Mouse (Mus musculus) limb, embryonic 14.5 days (tissue): Measurements from ENCODE around the gene Sox13. TPM values are rescaled to one million over a fixed set of nuclear protein-coding genes. Genes with fewer than 3 reads are reported as not detected.
A peak's percentile ranks its signal among the peaks of the same experiment; 100 is the strongest.

Source experiments
- ATAC-seq: fragments of 200-750 bp; cut with Nextera tagmentation; 2 replicates; pipeline ENCODE4 v1.8.0; 2017; ENCODE audit warnings: low read depth, moderate number of reproducible peaks, moderate TSS enrichment; ENCODE audit not compliant: low FRiP score
- DNase-seq: peaks from one replicate; pipeline ENCODE4 v3.0.0-alpha.2; 2015; ENCODE audit warnings: low spot score
- H3K27ac ChIP-seq: fragments of 300-500 bp; sonication (generic); replicated peaks from 2 replicates; pipeline ENCODE4 v1.5.1; 2014; ENCODE audit warnings: low read depth, mild to moderate bottlenecking, low read length, moderate library complexity, mixed read lengths
- H3K27me3 ChIP-seq: fragments of 300-500 bp; sonication (generic); 2 replicates; pipeline ENCODE4 v1.6.1; 2014; ENCODE audit warnings: low read length, mixed read lengths; ENCODE audit not compliant: control insufficient read depth, insufficient read depth
- H3K36me3 ChIP-seq: fragments of 300-500 bp; sonication (generic); 2 replicates; pipeline ENCODE4 v1.6.1; 2014; ENCODE audit warnings: mild to moderate bottlenecking, low read length, moderate library complexity, mixed read lengths; ENCODE audit not compliant: control insufficient read depth, insufficient read depth
- H3K4me1 ChIP-seq: fragments of 300-500 bp; sonication (generic); 2 replicates; pipeline ENCODE4 v1.6.1; 2014; ENCODE audit warnings: antibody characterized with exemption, low read length, mixed read lengths; ENCODE audit not compliant: control insufficient read depth, insufficient read depth
- H3K4me2 ChIP-seq: fragments of 300-500 bp; sonication (generic); replicated peaks from 2 replicates; pipeline ENCODE4 v1.6.1; 2014; ENCODE audit warnings: low read depth, mild to moderate bottlenecking, low read length, moderate library complexity; ENCODE audit not compliant: severe bottlenecking
- H3K4me3 ChIP-seq: fragments of 300-500 bp; sonication (generic); replicated peaks from 2 replicates; pipeline ENCODE4 v1.5.1; 2014; ENCODE audit warnings: low read length
- H3K9ac ChIP-seq: fragments of 300-500 bp; sonication (generic); 2 replicates; pipeline ENCODE4 v1.6.1; 2014; ENCODE audit warnings: mild to moderate bottlenecking, low read depth, low read length, moderate library complexity; ENCODE audit not compliant: severe bottlenecking
- H3K9me3 ChIP-seq: fragments of 300-500 bp; sonication (generic); 2 replicates; pipeline ENCODE4 v1.6.1; 2016; ENCODE audit warnings: low read length; ENCODE audit not compliant: control insufficient read depth
- POLR2A ChIP-seq: fragments of 200-500 bp; IDR thresholded peaks from 2 replicates; pipeline ENCODE4 v1.8.0; 2012; ENCODE audit warnings: inconsistent platforms, mild to moderate bottlenecking, moderate library complexity, borderline replicate concordance; ENCODE audit not compliant: insufficient read depth, insufficient read length; ENCODE audit errors: extremely low read depth
- WGBS: fragments of 180-500 bp; shearing (Covaris S2); extraction: QIAGEN DNeasy Blood & Tissue Kit; methylation state at CpG from one replicate; pipeline ENCODE4 v1.1.7; 2014; 5-methylcytosine and 5-hydroxymethylcytosine counted together
- polyA plus RNA-seq, 2 experiments: library from polyadenylated mRNA; depleted of rRNA in 1 of 2; stranded (reverse) in 1 of 2; unstranded in 1 of 2; fragments of >200 nt; fragmentation: Nextera tagmentation in 1 of 2; extraction: Ambion mirVana in 1 of 2; gene quantifications; 2 replicates each; pipeline versions ENCODE4 v1.2.1 to v1.2.3; 2012 to 2014

The Sox13 gene
- polyA plus RNA-seq, 2 experiments: 4.7 to 22.9 TPM

DNA sequence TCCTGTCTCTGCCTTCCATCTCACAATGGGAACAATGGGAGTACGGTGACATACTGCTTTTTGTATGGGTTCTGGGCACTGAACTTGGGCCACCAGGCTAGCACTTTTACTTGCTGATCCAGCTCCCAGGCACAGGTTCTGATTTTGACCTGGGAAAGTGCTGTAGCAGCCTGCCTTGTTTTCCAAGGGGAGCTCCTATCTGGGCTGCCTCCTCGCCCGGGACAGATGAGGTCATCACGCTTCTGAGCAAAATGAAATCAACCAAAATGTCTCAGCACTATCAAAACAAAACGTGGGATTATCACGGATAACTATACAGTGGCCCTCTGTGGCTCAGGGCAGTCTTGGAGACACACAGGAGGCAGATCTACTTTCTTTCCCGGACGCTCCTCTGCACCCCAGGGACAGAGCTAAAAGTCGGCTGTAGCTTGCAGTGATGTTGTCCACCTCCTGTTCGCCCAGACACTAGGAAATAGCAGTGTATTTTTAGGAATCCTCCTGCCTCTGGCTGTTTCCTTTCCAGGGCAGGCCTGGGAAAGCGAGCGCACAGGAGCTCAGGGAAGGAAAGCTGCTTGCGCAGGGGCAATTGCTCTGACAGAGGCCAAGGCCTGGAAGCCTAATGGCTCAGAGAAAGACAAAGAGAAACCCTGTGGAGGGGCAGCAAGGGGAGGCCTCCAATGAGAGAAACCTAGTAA, 27.8 kb upstream of the Sox13 start:
- H3K4me3 ChIP-seq: no peak overlapping the region
- WGBS: 62% methylated on average over 13 of the region's 13 CpGs
- peak; percentile 23; the same call in 1 of the 2 replicates for ATAC-seq
- no peak for DNase-seq
- H3K27ac ChIP-seq: no peak overlapping the region
- no peak overlapping the region for H3K9ac ChIP-seq
- H3K27me3 ChIP-seq: no peaks in the 10 kb centered on the region
- H3K4me2 ChIP-seq: no peak overlapping the region
- no peaks in the 10 kb centered on the region for H3K36me3 ChIP-seq
- peaks cover 6% of the 10 kb centered on the region; the same call in 1 of the 2 replicates for H3K4me1 ChIP-seq
- no peak for TF ChIP-seq POLR2A
- H3K9me3 ChIP-seq: no peaks in the 10 kb centered on the region

DNA sequence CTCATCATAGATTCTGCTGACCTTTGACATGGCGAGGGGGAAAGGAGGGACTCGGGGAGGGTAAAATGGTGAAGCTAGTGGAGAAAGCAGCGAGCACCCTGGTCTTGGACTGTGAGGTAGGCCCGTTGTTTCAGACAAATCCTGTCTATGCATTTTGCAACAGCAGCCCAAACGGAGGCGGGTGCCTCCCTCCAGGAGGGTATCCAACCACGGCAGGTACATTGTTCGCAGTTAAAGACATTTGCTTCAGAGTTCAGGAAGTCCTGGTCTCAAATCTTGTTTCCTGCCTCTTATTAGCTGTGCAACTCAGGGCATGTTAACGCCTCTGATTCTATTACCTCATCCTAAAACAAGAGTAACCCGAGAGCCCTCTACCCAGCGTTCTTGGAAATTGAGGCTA, 26.8 kb upstream of the Sox13 start:
- no peaks in the 10 kb centered on the region for H3K9me3 ChIP-seq
- peaks cover 6% of the 10 kb centered on the region; the same call in 1 of the 2 replicates for H3K4me1 ChIP-seq
- no peaks in the 10 kb centered on the region for H3K27me3 ChIP-seq
- H3K36me3 ChIP-seq: no peaks in the 10 kb centered on the region
- no peak overlapping the region for H3K4me2 ChIP-seq
- WGBS: 49% methylated on average over 11 of the region's 11 CpGs
- H3K4me3 ChIP-seq: no peak overlapping the region
- no peak for ATAC-seq
- no peak overlapping the region for H3K27ac ChIP-seq
- DNase-seq: no peak
- H3K9ac ChIP-seq: no peak overlapping the region
- no peak for TF ChIP-seq POLR2A

DNA sequence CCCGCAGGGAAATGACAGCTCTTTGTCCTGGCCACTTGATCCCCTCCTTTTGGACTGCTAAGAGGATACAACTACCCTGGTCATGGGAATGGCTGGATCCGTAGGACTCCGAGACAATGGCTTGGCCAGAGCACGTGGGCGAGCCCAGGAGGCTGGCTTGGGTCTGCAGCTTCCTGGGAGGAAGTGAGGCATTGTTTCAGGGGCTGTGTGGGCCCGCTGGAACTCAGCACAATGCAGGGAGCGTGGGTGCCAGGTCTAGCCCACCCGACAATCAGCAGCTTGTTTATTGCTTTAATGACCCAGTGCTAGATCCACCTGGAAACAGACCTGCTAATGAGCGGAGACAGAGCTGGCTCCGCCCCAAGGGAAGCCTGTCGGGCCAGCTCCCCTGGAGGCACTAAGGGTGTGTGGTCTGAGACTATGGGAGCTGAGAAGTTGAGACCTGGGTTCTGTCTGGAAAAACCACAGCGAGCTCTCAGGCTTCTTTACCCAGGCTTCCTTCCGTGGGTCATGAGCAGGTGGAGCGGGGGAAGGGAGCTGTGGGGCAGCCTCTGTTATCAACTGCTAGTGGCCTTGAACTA, 24.3 kb upstream of the Sox13 start:
- ATAC-seq (0 out of 2 replicates have a peak, but pooled peaks have one; percentile 15), DNase-seq (no peak)
- Histone ChIP-seq H3K4me2 (no peak overlapping the region), H3K4me1 (peaks cover 6% of the 10 kb centered on the region; the same call in 1 of the 2 replicates), H3K27ac (no peak overlapping the region), H3K4me3 (no peak overlapping the region), H3K36me3 (no peaks in the 10 kb centered on the region), H3K9me3 (no peaks in the 10 kb centered on the region; the same call in 1 of the 2 replicates), H3K9ac (no peak overlapping the region), H3K27me3 (no peaks in the 10 kb centered on the region)
- WGBS: 21% methylated on average over 14 of the region's 14 CpGs
- TF ChIP-seq POLR2A: no peak

DNA sequence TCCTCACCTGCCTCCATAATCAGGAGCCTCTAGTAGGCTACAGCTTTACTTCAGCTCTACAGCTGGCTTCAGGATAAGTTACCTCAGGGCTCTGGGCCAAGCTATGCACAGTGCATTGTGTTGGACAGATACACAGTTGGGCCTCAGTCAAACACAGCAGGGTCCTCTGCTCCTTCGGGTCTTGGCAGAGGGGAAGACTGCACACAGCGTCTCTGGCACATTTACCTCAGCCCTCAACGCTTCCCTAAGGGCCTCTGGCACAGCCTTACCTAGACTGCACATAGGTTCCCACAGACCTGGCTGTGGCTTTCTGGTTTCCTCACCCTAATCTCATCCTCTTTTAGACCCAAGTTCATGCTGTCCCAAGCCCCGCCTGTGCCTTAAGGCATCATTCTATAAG, 22.1 kb upstream of the Sox13 start:
- WGBS: 86% methylated on average over 4 of the region's 4 CpGs
- Histone ChIP-seq H3K27me3 (no peaks in the 10 kb centered on the region), H3K4me3 (no peak overlapping the region), H3K27ac (no peak overlapping the region), H3K9ac (no peak overlapping the region), H3K9me3 (peaks cover 3% of the 10 kb centered on the region; the same call in 1 of the 2 replicates), H3K36me3 (no peaks in the 10 kb centered on the region), H3K4me2 (no peak overlapping the region), H3K4me1 (peaks cover 6% of the 10 kb centered on the region; the same call in 1 of the 2 replicates)
- no peak for ATAC-seq
- TF ChIP-seq POLR2A: no peak
- no peak for DNase-seq

DNA sequence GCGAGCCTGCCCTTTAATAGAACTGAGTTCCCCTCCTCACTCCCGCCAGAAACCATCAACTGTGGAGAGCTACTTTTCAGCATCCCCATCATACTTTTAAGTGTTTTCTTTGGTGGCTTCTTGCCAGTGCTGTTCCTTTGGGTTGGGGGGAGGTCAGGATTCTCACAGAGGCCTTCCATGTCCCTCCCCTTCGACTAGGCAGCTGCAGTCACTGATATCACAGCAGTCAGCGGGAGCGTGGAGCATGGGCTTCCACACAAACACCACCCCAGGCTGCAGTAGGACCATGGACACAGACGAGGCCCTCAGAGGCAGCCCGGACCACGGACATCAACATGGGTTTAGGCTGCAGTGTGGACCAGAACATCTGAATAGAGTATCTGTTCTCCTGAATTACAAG, 20.1 kb upstream of the Sox13 start:
- H3K4me1 ChIP-seq: peaks cover 6% of the 10 kb centered on the region; the same call in 1 of the 2 replicates
- DNase-seq (no peak), ATAC-seq (no peak)
- TF ChIP-seq POLR2A: no peak
- H3K27ac ChIP-seq: no peak overlapping the region
- no peaks in the 10 kb centered on the region for H3K36me3 ChIP-seq
- no peak overlapping the region for H3K4me3 ChIP-seq
- WGBS: 86% methylated on average over 8 of the region's 8 CpGs
- H3K9ac ChIP-seq: no peak overlapping the region
- no peaks in the 10 kb centered on the region for H3K27me3 ChIP-seq
- peaks cover 3% of the 10 kb centered on the region; the same call in 1 of the 2 replicates for H3K9me3 ChIP-seq
- H3K4me2 ChIP-seq: no peak overlapping the region
